Mouse (Mus musculus) G1E (cell line): ENCODE data around the gene Myh10.

Source experiments
- CTCF ChIP-seq: IDR thresholded peaks from 2 replicates; pipeline ENCODE4 v1.5.1; 2012; ENCODE audit warnings: low read depth, low read length, inconsistent platforms, mixed read lengths
- GATA1 ChIP-seq: IDR thresholded peaks from 2 replicates; pipeline ENCODE4 v1.6.1; 2012; ENCODE audit warnings: borderline replicate concordance, low read length, inconsistent platforms, mixed read lengths
- GATA2 ChIP-seq: IDR thresholded peaks from 2 replicates; pipeline ENCODE4 v1.6.1; 2012; ENCODE audit warnings: low read depth, low read length, inconsistent platforms, borderline replicate concordance
- POLR2AphosphoS5 ChIP-seq: IDR thresholded peaks from 2 replicates; pipeline ENCODE4 v1.6.1; 2012; ENCODE audit warnings: low read depth, low read length, inconsistent platforms; ENCODE audit not compliant: insufficient replicate concordance
- TAL1 ChIP-seq: conservative IDR thresholded peaks from 2 replicates; pipeline ENCODE4 v1.6.1; 2012; ENCODE audit warnings: low read depth, low read length, inconsistent platforms, mixed read lengths

DNA sequence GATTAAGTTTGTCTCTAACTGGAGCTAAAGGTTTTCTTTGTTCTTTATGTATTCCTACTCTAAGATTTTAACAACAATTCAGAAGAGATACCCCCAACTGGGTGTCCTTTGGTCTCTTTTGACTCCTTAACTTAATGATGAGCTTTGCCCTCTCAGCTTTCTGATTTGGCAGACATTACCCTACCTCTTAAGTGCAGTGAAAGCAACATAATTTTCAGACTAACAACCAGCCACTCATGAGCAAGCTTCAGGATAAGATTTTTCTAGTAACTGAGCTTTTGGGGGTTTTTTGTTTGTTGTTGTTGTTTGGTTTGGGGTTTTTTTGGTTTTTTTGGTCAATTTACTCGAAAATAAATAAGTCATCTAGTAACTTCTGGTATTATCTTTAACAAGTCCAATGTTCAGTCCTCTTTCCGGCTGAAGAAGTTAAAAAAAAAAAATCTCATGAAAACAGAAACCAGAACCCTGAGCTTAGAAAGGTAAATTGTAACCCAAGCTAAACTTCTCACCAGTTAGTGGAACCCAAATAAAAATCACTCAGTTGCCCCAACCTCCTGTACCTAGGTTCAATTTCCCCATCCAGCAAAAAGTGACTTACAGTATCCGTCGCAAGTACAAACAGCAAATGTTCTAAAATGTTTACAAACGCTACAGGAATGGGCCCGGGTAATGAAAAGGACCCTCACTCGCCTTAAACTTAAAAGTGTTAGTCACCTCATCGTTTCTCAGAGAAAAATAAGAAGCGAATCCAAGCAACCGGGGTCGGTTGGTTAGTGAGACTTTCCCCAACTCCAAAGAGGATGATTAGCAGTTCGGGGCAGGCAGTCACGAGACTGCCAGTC lies 160.5 kb downstream of the Myh10 start:
- TF ChIP-seq CTCF (no peak), GATA1 (no peak), TAL1 (no peak), POLR2AphosphoS5 (no peak), GATA2 (no peak)
